In the genomic region with DNA sequence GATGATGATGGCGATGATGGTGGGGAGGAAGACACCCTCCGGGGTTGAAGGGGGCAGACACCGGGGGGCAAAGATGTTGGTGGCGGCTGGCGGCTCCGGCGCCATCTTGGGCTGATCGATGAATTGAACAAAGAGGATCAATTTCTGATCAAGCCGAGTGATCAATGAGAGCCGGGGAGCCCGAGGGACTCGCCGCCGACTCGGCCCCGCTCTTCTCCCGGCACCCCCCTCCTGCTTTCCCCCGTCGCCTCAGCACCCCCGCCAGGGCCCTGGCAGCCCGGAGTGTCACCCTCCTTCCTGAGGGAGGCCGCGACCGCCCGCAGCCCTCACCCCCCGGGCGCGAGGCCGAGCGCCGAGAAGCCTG, we compare ENCODE assay signal across 8 mouse cellular contexts. TPM values are rescaled to one million over a fixed set of nuclear protein-coding genes. Genes with fewer than 3 reads are reported as not detected.
DNase-seq lines count a peak whose midpoint lies in the region; ATAC-seq and TF ChIP-seq lines count a peak whose summit lies in the region.

No protein-coding gene starts in this region.

- peak overlapping the region; percentile 90 for H3K4me2 ChIP-seq in heart, embryonic 13.5 days
- peak overlapping the region; percentile 95 for H3K4me2 ChIP-seq in forebrain, embryonic 15.5 days (replicated peaks)
- H3K4me2 ChIP-seq in liver, embryonic 13.5 days: peak overlapping the region; percentile 99
- peak overlapping the region; percentile 95 for H3K4me2 ChIP-seq in stomach, embryonic 15.5 days

- ATAC-seq in heart, embryonic 13.5 days (ENCODE audit: extremely low read depth, insufficient number of reproducible peaks, low FRiP score, low TSS enrichment): no peak
- ATAC-seq in forebrain, embryonic 15.5 days (replicated peaks): peak; percentile 65
- ATAC-seq in liver, embryonic 13.5 days (ENCODE audit: low read depth): peak; percentile 47
- ATAC-seq in stomach, embryonic 15.5 days (ENCODE audit: insufficient read depth, low FRiP score, low read depth): peak; percentile 64

- no peak for TF ChIP-seq POLR2A in thymus, adult 2 months (IDR thresholded peaks at IDR 0.05; ENCODE audit: control insufficient read depth, extremely low read depth, insufficient read depth, low read length, poor library complexity)

- H3K9me3 ChIP-seq in heart, embryonic 13.5 days: no peaks in the 10 kb centered on the region
- no peaks in the 10 kb centered on the region for H3K9me3 ChIP-seq in forebrain, embryonic 15.5 days
- H3K9me3 ChIP-seq in liver, embryonic 13.5 days (replicated peaks): no peaks in the 10 kb centered on the region
- no peaks in the 10 kb centered on the region for H3K9me3 ChIP-seq in stomach, embryonic 15.5 days

- peaks cover 20% of the 10 kb centered on the region for H3K27me3 ChIP-seq in heart, embryonic 13.5 days (replicated peaks)
- H3K27me3 ChIP-seq in thymus, adult 2 months (ENCODE audit: control insufficient read depth, insufficient read depth, low read length): no peaks in the 10 kb centered on the region
- peaks cover 33% of the 10 kb centered on the region for H3K27me3 ChIP-seq in forebrain, embryonic 15.5 days
- peaks cover 42% of the 10 kb centered on the region for H3K27me3 ChIP-seq in liver, embryonic 13.5 days
- no peaks in the 10 kb centered on the region for H3K27me3 ChIP-seq in stomach, embryonic 15.5 days (replicated peaks)

- H3K9ac ChIP-seq in heart, embryonic 13.5 days: peak overlapping the region; percentile 97
- H3K9ac ChIP-seq in forebrain, embryonic 15.5 days (replicated peaks): peak overlapping the region; percentile 90
- H3K9ac ChIP-seq in liver, embryonic 13.5 days: peak overlapping the region; percentile 84
- H3K9ac ChIP-seq in stomach, embryonic 15.5 days: peak overlapping the region; percentile 96

- DNase-seq in heart, adult 8-10 months (ENCODE audit: low spot score): no peak
- no peak for DNase-seq in thymus, adult 2 months
- DNase-seq in thymus, postnatal 10 days (ENCODE audit: low spot score in 2 of 2): no peak
- no peak for DNase-seq in liver, embryonic 13.5 days
- no peak for DNase-seq in right cerebral cortex, postnatal 36 days (ENCODE audit: low spot score in 2 of 2)

- H3K27ac ChIP-seq in heart, embryonic 13.5 days (replicated peaks): peak overlapping the region; percentile 97
- peak overlapping the region; percentile 56 for H3K27ac ChIP-seq in thymus, adult 2 months (ENCODE audit: control insufficient read depth, insufficient read depth, low read length)
- H3K27ac ChIP-seq in forebrain, embryonic 15.5 days (replicated peaks): peak overlapping the region; percentile 96
- peak overlapping the region; percentile 73 for H3K27ac ChIP-seq in liver, embryonic 13.5 days
- peak overlapping the region; percentile 92 for H3K27ac ChIP-seq in stomach, embryonic 15.5 days

- peak overlapping the region; percentile 98 for H3K4me3 ChIP-seq in heart, embryonic 13.5 days
- H3K4me3 ChIP-seq in thymus, adult 2 months (ENCODE audit: control insufficient read depth, insufficient read depth, low read length): peak overlapping the region; percentile 99
- peak overlapping the region; percentile 76 for H3K4me3 ChIP-seq in forebrain, embryonic 15.5 days
- peak overlapping the region; percentile 94 for H3K4me3 ChIP-seq in liver, embryonic 13.5 days (replicated peaks)
- peak overlapping the region; percentile 90 for H3K4me3 ChIP-seq in stomach, embryonic 15.5 days (replicated peaks)

- TF ChIP-seq CTCF in thymus, adult 2 months (IDR thresholded peaks at IDR 0.05; ENCODE audit: borderline replicate concordance, control insufficient read depth, extremely low read depth, insufficient read depth, low read length, poor library complexity): no peak

- no peaks in the 10 kb centered on the region for H3K36me3 ChIP-seq in heart, embryonic 13.5 days
- H3K36me3 ChIP-seq in thymus, adult 2 months (ENCODE audit: control insufficient read depth, insufficient read depth, low read length): no peaks in the 10 kb centered on the region
- H3K36me3 ChIP-seq in forebrain, embryonic 15.5 days: no peaks in the 10 kb centered on the region
- H3K36me3 ChIP-seq in liver, embryonic 13.5 days: no peaks in the 10 kb centered on the region
- no peaks in the 10 kb centered on the region for H3K36me3 ChIP-seq in stomach, embryonic 15.5 days

- peaks cover 39% of the 10 kb centered on the region for H3K4me1 ChIP-seq in heart, embryonic 13.5 days
- peaks cover 16% of the 10 kb centered on the region for H3K4me1 ChIP-seq in thymus, adult 2 months (replicated peaks; ENCODE audit: control insufficient read depth, insufficient read depth, low read length)
- H3K4me1 ChIP-seq in forebrain, embryonic 15.5 days: peaks cover 48% of the 10 kb centered on the region
- peaks cover 47% of the 10 kb centered on the region for H3K4me1 ChIP-seq in liver, embryonic 13.5 days (replicated peaks)
- H3K4me1 ChIP-seq in stomach, embryonic 15.5 days: peaks cover 15% of the 10 kb centered on the region

- under 1% methylated on average over 31 of the region's 31 CpGs for WGBS in heart, embryonic 13.5 days
- WGBS in thymus, adult 2 months: under 1% methylated on average over 31 of the region's 31 CpGs
- WGBS in forebrain, embryonic 15.5 days: 1% methylated on average over 31 of the region's 31 CpGs
- under 1% methylated on average over 31 of the region's 31 CpGs for WGBS in liver, embryonic 13.5 days (ENCODE audit: insufficient replicate concordance)
- WGBS in stomach, embryonic 15.5 days: 1% methylated on average over 31 of the region's 31 CpGs

RNA-seq across cellular contexts. Expression of a gene that starts 0.5 kb away (rescaled TPM):
- polyA plus RNA-seq in heart, embryonic 13.5 days (2015; fragmentation: Nextera tagmentation; extraction: Ambion mirVana): 68.9 and 70.8 TPM in 2 replicates
- total RNA-seq in heart, adult 8-10 months (2022): 100 to 1,000 TPM in 1 of 4 experiments, 10 to 100 TPM in 3; 79.3 to 102 (median 88.5) TPM
- polyA plus RNA-seq in thymus, adult 2 months (2012; rRNA removed): 164 and 205 TPM in 2 replicates
- polyA plus RNA-seq in forebrain, embryonic 15.5 days (2015; fragmentation: Nextera tagmentation; extraction: Ambion mirVana): 144 and 146 TPM in 2 replicates
- polyA plus RNA-seq in liver, embryonic 13.5 days (2015; fragmentation: Nextera tagmentation; extraction: Ambion mirVana): 16.6 and 20.5 TPM in 2 replicates
- polyA plus RNA-seq in stomach, embryonic 15.5 days (2015; fragmentation: Nextera tagmentation; extraction: Ambion mirVana): 73.5 and 81.0 TPM in 2 replicates
